Mouse (Mus musculus) heart, postnatal 0 days (tissue): Measurements from ENCODE around the gene Dock8. TPM values are rescaled to one million over a fixed set of nuclear protein-coding genes. Genes with fewer than 3 reads are reported as not detected.

Experiments used
- ATAC-seq: fragments of 200-750 bp; cut with Nextera tagmentation; 2 replicates; pipeline ENCODE4 v1.8.0; 2017; ENCODE audit warnings: low read depth, moderate number of reproducible peaks, moderate library complexity; ENCODE audit not compliant: insufficient read depth
- DNase-seq: peaks from one replicate; pipeline ENCODE4 v3.0.0-alpha.2; 2016; ENCODE audit warnings: low spot score
- H3K27ac ChIP-seq: fragments of 300-500 bp; sonication (generic); 2 replicates; pipeline ENCODE4 v1.5.1; 2014; ENCODE audit warnings: low read depth, mild to moderate bottlenecking
- H3K27me3 ChIP-seq: fragments of 300-500 bp; sonication (generic); 2 replicates; pipeline ENCODE4 v1.6.1; 2014; ENCODE audit warnings: low read length, mixed read lengths; ENCODE audit not compliant: control insufficient read depth, insufficient read depth
- H3K36me3 ChIP-seq: fragments of 300-500 bp; sonication (generic); replicated peaks from 2 replicates; pipeline ENCODE4 v1.6.1; 2014; ENCODE audit warnings: low read length, mixed read lengths; ENCODE audit not compliant: control insufficient read depth, insufficient read depth
- H3K4me1 ChIP-seq: fragments of 300-500 bp; sonication (generic); 2 replicates; pipeline ENCODE4 v1.6.1; 2014; ENCODE audit warnings: antibody characterized with exemption; ENCODE audit not compliant: control insufficient read depth, insufficient read depth
- H3K4me2 ChIP-seq: fragments of 300-500 bp; sonication (generic); 2 replicates; pipeline ENCODE4 v1.6.1; 2014; ENCODE audit warnings: low read depth, mild to moderate bottlenecking, low read length, moderate library complexity
- H3K4me3 ChIP-seq: fragments of 300-500 bp; sonication (generic); 2 replicates; pipeline ENCODE4 v1.5.1; 2014; ENCODE audit warnings: low read depth, low read length
- H3K9ac ChIP-seq: fragments of 300-500 bp; sonication (generic); replicated peaks from 2 replicates; pipeline ENCODE4 v1.6.1; 2014; ENCODE audit warnings: low read depth, low read length, mixed read lengths
- H3K9me3 ChIP-seq: fragments of 300-500 bp; sonication (generic); replicated peaks from 2 replicates; pipeline ENCODE4 v1.6.1; 2016; ENCODE audit warnings: low read length; ENCODE audit not compliant: control insufficient read depth
- CTCF ChIP-seq: IDR thresholded peaks from 2 replicates; pipeline ENCODE4 v1.5.1; 2016; ENCODE audit warnings: antibody characterized with exemption, control low read depth, low read depth
- EP300 ChIP-seq: IDR thresholded peaks from 2 replicates; pipeline ENCODE4 v1.6.1; 2016; ENCODE audit warnings: antibody characterized with exemption, low read depth
- WGBS: fragments of 180-500 bp; shearing (Covaris S2); extraction: QIAGEN DNeasy Blood & Tissue Kit; methylation state at CpG from one replicate; pipeline ENCODE4 v1.1.7; 2014; 5-methylcytosine and 5-hydroxymethylcytosine counted together
- polyA plus RNA-seq: library from polyadenylated mRNA; unstranded; fragments of >200 nt; fragmentation: Nextera tagmentation; extraction: Ambion mirVana; gene quantifications from 2 replicates; pipeline ENCODE4 v1.2.1, GENCODE M21; 2015
- total RNA-seq: library from RNA; depleted of rRNA; stranded (reverse); fragments of >200 nt; gene quantifications from 2 replicates; pipeline ENCODE4 v1.2.3, GENCODE M21; 2014; ENCODE audit warnings: low replicate concordance

Gene Dock8
- total and polyA plus RNA-seq, 2 experiments from 2014 or later = 2.4 to 6.0 TPM

DNA sequence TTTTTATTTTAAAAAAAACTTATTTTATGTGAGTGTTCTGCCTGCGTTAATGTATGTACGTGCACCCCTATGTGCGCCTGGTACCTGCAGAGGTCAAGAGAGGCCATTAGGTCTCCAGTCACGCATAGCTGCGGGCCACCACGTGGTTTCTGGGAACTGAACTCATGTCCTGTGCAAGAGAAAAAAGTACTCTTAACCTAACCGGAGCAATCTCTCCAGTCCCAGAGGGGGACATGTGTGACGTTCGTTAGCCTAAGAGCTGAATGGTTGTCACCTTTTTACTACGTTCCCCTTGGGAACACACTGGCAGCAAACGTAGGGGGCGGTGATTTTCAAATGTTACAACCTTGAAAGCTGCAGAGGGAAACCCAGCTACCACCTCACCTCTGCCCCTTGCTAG, 207.6 kb downstream of the Dock8 start:
- no peak for ATAC-seq
- H3K9ac ChIP-seq = no peak overlapping the region
- H3K4me2 ChIP-seq = no peak overlapping the region
- H3K4me3 ChIP-seq = no peak overlapping the region
- H3K27ac ChIP-seq = no peak overlapping the region
- H3K9me3 ChIP-seq = no peaks in the 10 kb centered on the region
- H3K36me3 ChIP-seq = no peaks in the 10 kb centered on the region
- 0 out of 2 replicates have a peak, but pooled peaks cover 6% of the 10 kb centered on the region for H3K4me1 ChIP-seq
- DNase-seq = no peak
- 80% methylated on average over 12 of the region's 12 CpGs for WGBS
- TF ChIP-seq CTCF (no peak), EP300 (no peak)
- H3K27me3 ChIP-seq = no peaks in the 10 kb centered on the region

DNA sequence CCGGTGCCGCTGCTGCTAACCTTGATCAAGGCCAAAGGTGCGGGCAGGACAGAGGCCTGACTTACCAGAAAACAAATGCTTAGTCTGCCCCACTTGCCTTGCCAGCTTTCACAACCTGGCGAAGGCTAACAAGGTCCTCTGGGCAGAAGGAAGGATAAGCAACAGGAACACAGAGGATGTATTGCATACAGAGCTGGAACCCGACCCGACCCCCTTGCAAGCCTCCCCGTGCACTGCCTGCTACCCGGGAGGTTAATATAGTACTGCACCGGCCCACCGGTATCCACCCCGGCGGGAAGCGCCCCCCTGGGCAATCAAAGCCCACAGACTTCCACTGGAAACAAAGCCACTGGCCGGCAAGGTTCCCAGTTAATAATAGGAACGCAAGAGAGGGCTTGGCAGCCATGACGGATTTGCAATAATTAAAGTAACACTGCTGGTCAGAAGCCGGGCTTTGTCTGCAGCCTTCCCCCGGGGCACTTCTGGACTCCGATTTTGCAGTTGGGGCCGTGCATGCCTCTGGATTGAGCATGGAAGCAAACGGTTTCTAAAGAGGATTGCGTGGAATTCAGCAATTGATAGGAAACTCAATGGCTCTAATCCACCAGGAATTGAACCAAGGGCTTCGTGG, 208.5 kb downstream of the Dock8 start:
- WGBS = 21% methylated on average over 23 of the region's 23 CpGs
- 0 out of 2 replicates have a peak overlapping the region, but pooled peaks have one; percentile 3 for H3K27ac ChIP-seq

DNA sequence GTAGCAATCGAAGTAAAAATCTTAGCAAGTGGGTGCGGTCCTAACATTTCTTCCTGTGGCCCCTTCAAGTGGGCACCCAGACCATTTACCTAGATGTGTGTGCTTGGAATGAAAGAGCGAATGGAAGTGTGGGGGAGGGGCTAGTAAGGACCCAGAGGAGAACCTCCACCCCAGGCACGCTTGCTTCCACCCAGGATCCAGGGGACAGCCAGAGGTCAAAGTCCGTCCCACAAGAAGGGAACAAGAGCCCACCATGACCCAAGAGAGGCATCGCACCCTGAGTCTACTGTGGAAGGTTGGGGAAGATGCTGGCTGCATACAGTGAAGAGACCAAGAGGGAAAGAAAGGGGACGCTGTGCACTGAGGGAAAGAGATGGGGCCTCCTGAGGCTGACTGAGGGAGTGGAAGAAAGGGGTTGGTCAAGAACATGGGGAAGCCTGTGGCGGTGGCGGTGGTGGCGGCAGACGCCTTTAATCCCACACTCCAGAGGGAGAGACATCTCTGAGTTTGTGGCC, 209.3 kb downstream of the Dock8 start:
- TF ChIP-seq EP300 (no peak), CTCF (no peak)
- no peaks in the 10 kb centered on the region for H3K36me3 ChIP-seq
- no peaks in the 10 kb centered on the region for H3K9me3 ChIP-seq
- DNase-seq (no peak), ATAC-seq (no peak)
- 0 out of 2 replicates have a peak, but pooled peaks cover 6% of the 10 kb centered on the region for H3K4me1 ChIP-seq
- no peak overlapping the region for H3K27ac ChIP-seq
- H3K4me3 ChIP-seq = no peak overlapping the region
- H3K4me2 ChIP-seq = no peak overlapping the region
- no peak overlapping the region for H3K9ac ChIP-seq
- H3K27me3 ChIP-seq = no peaks in the 10 kb centered on the region
- 85% methylated on average over 11 of the region's 11 CpGs for WGBS

More for the DNA sequence above, 208.5 kb downstream of the Dock8 start:
- no peaks in the 10 kb centered on the region for H3K36me3 ChIP-seq
- H3K9ac ChIP-seq = no peak overlapping the region
- 0 out of 2 replicates have a peak, but pooled peaks cover 6% of the 10 kb centered on the region for H3K4me1 ChIP-seq
- H3K9me3 ChIP-seq = no peaks in the 10 kb centered on the region
- H3K27me3 ChIP-seq = no peaks in the 10 kb centered on the region
- no peak; the same call in 1 of the 2 replicates for ATAC-seq
- DNase-seq = no peak
- TF ChIP-seq EP300 (no peak), CTCF (no peak)
- peak overlapping the region; percentile 46 for H3K4me2 ChIP-seq
- peak overlapping the region; percentile 15; the same call in 1 of the 2 replicates for H3K4me3 ChIP-seq

DNA sequence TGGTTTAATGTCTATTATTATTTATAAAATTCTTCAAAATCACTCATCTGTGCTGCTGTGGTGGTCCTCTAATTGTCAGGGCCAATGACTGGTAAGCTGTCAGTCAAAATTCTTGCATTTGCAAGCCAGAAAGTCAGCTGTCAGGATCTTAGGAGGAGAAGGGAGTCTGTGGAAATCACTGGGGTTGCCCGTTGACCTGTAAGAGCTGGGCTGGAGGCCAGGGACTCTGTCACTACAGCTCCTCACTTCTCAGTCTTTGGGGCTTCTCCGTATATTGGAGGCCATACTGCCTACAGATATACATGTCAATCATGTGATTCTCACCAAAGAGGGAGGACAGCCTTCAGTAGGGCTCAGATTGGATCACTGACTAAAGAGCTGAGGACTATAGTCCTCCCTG, 221.3 kb downstream of the Dock8 start:
- TF ChIP-seq EP300 (no peak), CTCF (no peak)
- Histone ChIP-seq H3K4me3 (no peak overlapping the region), H3K4me2 (no peak overlapping the region), H3K9ac (no peak overlapping the region), H3K27me3 (no peaks in the 10 kb centered on the region), H3K27ac (no peak overlapping the region), H3K4me1 (no peaks in the 10 kb centered on the region), H3K9me3 (no peaks in the 10 kb centered on the region), H3K36me3 (no peaks in the 10 kb centered on the region)
- whole genome bisulfite sequencing = 46% methylated on average over 2 of the region's 2 CpGs
- ATAC-seq (no peak), DNase-seq (no peak)

DNA sequence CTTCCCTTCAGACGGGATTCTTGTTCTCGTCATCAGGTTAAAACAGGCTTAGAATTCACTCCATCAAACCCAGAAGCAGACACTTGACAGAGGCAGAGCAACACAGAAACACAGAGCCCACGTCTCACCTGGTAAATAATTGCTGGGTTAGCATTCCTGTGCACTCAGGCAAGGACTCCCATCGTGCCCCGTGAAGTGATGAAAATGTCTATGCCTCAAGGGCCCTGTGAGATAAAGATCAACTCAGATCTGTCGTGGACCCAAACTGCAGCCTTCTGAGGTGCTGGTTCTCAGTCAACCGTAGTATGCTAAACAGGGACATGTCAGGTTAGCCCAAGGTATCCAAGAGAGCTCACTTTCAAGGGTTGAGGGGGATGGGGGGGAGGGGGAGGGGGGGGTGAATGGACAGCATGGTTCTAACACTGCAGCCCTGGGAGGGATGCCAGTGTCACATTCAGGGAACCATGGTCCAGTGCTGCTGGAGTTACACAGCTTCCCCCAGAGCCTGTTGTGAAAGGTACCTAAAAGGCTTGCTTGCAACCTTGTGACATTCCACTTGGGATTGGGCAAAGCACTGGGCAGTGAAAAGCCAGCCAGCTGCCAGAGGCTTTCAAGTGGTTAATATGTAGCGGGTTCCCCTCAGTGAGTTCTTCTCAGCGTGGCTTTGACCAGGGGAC, 222.8 kb downstream of the Dock8 start:
- TF ChIP-seq CTCF = no peak
- no peak for TF ChIP-seq EP300
- Histone ChIP-seq H3K4me2 (no peak overlapping the region), H3K36me3 (no peaks in the 10 kb centered on the region), H3K9me3 (no peaks in the 10 kb centered on the region), H3K27me3 (no peaks in the 10 kb centered on the region), H3K4me1 (no peaks in the 10 kb centered on the region), H3K9ac (no peak overlapping the region), H3K27ac (no peak overlapping the region), H3K4me3 (no peak overlapping the region)
- no peak for DNase-seq
- no peak for ATAC-seq
- WGBS = 62% methylated on average over 9 of the region's 9 CpGs
